Mouse (Mus musculus) hindbrain, embryonic 13.5 days (tissue): ENCODE data around the gene Vmn2r5. TPM values are rescaled to one million over a fixed set of nuclear protein-coding genes. Genes with fewer than 3 reads are reported as not detected.
"Not testable (repeated sequence)": the region's sequence is repeated elsewhere in the genome, so short reads cannot be mapped to it uniquely, and the experiment has no call there.

Source experiments
- ATAC-seq: fragments of 200-750 bp; cut with Nextera tagmentation; 2 replicates; pipeline ENCODE4 v1.8.0; 2017; ENCODE audit warnings: moderate TSS enrichment; ENCODE audit not compliant: low FRiP score
- H3K27ac ChIP-seq: fragments of 300-500 bp; sonication (generic); 2 replicates; pipeline ENCODE4 v1.5.1; 2015; ENCODE audit warnings: inconsistent platforms, mild to moderate bottlenecking, moderate library complexity
- H3K27me3 ChIP-seq: fragments of 300-500 bp; sonication (generic); 2 replicates; pipeline ENCODE4 v1.6.1; 2015; ENCODE audit warnings: mild to moderate bottlenecking, inconsistent platforms
- H3K36me3 ChIP-seq: fragments of 300-500 bp; sonication (generic); 2 replicates; pipeline ENCODE4 v1.6.1; 2015; ENCODE audit warnings: mild to moderate bottlenecking, inconsistent platforms
- H3K4me1 ChIP-seq: fragments of 300-500 bp; sonication (generic); replicated peaks from 2 replicates; pipeline ENCODE4 v1.6.1; 2015; ENCODE audit warnings: inconsistent platforms
- H3K4me2 ChIP-seq: fragments of 300-500 bp; sonication (generic); 2 replicates; pipeline ENCODE4 v1.6.1; 2015; ENCODE audit warnings: inconsistent platforms, mild to moderate bottlenecking, moderate library complexity
- H3K4me3 ChIP-seq: fragments of 300-500 bp; sonication (generic); 2 replicates; pipeline ENCODE4 v1.5.1; 2015; ENCODE audit warnings: mild to moderate bottlenecking, inconsistent platforms
- H3K9ac ChIP-seq: fragments of 300-500 bp; sonication (generic); 2 replicates; pipeline ENCODE4 v1.6.1; 2015; ENCODE audit warnings: mild to moderate bottlenecking, inconsistent platforms
- H3K9me3 ChIP-seq: fragments of 300-500 bp; sonication (generic); 2 replicates; pipeline ENCODE4 v1.6.1; 2016; ENCODE audit warnings: inconsistent platforms
- WGBS: fragments of 180-500 bp; shearing (Covaris S2); methylation state at CpG from one replicate; pipeline ENCODE4 v1.1.7; 2015; 5-methylcytosine and 5-hydroxymethylcytosine counted together
- polyA plus RNA-seq: library from polyadenylated mRNA; unstranded; fragments of >200 nt; fragmentation: Nextera tagmentation; extraction: Ambion mirVana; gene quantifications from 2 replicates; pipeline ENCODE4 v1.2.1, GENCODE M21; 2015

Gene Vmn2r5
- not detected in 2 replicates for polyA plus RNA-seq

DNA sequence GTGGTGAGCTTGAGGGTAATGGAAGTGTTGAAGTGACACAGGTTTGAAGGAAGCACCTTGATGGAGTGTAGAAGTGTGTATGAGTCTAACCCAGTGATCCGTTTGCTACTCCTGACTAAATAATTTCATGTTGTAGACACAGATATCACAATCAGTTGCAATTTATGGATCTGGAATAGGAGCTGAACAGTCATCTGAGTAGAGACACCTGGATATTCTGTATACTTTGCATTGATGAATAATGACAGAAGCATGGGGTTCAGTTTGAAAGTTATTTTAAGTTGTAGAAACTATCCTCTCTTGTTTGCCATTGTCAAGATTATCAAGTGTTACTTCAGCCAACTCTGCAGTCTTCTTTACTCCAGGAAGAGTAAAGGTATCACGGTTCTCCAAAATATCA lies at the start of gene Vmn2r5:
Vmn2r5 (minus strand) TSS at position 101 of the 400 bp plus-strand sequence.
- not testable (repeated sequence) for H3K27me3 ChIP-seq, H3K9me3 ChIP-seq, H3K9ac ChIP-seq, H3K36me3 ChIP-seq, H3K27ac ChIP-seq, ATAC-seq, H3K4me1 ChIP-seq, H3K4me3 ChIP-seq, H3K4me2 ChIP-seq
- 100% methylated on average over 1 of the region's 2 CpGs for WGBS

GRCm38 (mm10) chr3:64523585-64523984 lies 13.9 kb upstream of the Vmn2r5 start:
- not testable (repeated sequence) for H3K27me3 ChIP-seq, H3K27ac ChIP-seq, H3K9ac ChIP-seq, ATAC-seq, H3K36me3 ChIP-seq, H3K4me3 ChIP-seq, H3K4me1 ChIP-seq, H3K4me2 ChIP-seq, H3K9me3 ChIP-seq
- 86% methylated on average over 1 of the region's 1 CpGs for WGBS

Other genes with a start within 250 kb of the Vmn2r5 start
- gene Vmn2r3, start 220.1 kb downstream of the Vmn2r5 start, polyA plus RNA-seq, result not detected in 2 replicates
- gene Vmn2r4, start 94.5 kb downstream of the Vmn2r5 start, polyA plus RNA-seq, result not detected in 2 replicates
- not detected in 2 replicates for gene Vmn2r6, start 56.0 kb upstream of the Vmn2r5 start, polyA plus RNA-seq